Mouse (Mus musculus) bone marrow, adult 2 months (tissue): Measurements from ENCODE around the gene Cfap126.

Experiments used
- CTCF ChIP-seq: fragments of 200-500 bp; IDR thresholded peaks from 2 replicates; pipeline ENCODE4 v1.5.1; 2011; ENCODE audit warnings: low read length, control low read depth; ENCODE audit not compliant: control insufficient read depth, insufficient read depth
- POLR2A ChIP-seq: fragments of 200-500 bp; IDR thresholded peaks from 2 replicates; pipeline ENCODE4 v1.6.1; 2011; ENCODE audit warnings: low read depth, mild to moderate bottlenecking, control low read depth, low read length, borderline replicate concordance; ENCODE audit not compliant: control insufficient read depth

GRCm38 (mm10) chr1:171129251-171129650 lies 15.5 kb downstream of the Cfap126 start:
- TF ChIP-seq CTCF (no peak), POLR2A (no peak)
